Mouse (Mus musculus): ENCODE data around the gene Spsb4.

- TF ChIP-seq CTCF (conservative IDR thresholded peaks at IDR 0.05; ENCODE audit: low read length) (no peak), NANOG (IDR thresholded peaks at IDR 0.05; ENCODE audit: borderline replicate concordance, low read length) (no peak)
Observed at GRCm38 (mm10) chr9:96916076-96916475, 102.6 kb downstream of the Spsb4 start.

Measured in E14TG2a.4 (cell line).